Comparison of ENCODE assay signal across 1 mouse cellular context in the genomic region with DNA sequence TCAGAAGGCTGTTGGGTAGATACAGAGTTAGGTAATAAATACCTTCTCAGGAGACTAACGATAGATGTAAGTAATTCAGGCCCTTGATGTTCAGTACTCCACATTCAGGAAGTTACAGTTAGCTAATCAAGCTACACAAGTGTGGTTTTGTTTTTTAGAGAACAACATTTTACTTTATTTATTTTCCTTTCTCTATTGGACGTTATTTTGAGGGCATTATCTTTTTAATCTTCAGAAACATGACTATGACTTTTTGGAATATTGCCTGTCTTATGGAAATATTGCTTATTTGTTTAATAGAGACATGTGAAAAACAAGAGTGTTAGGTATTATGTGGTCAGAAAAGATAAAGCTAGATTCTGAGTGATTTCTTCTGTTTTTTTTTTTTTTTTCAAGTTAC.
TF ChIP-seq lines count a peak whose summit lies in the region.

No protein-coding gene starts in this region.

TF ChIP-seq in myocyte, 11 proteins besides CTCF, POLR2A, EP300 and RAD21:
- no peak for TF ChIP-seq CEBPB (IDR thresholded peaks at IDR 0.05; ENCODE audit: insufficient read depth, poor library complexity, severe bottlenecking)
- no peak for TF ChIP-seq MYOG (IDR thresholded peaks at IDR 0.05; ENCODE audit: control insufficient read depth in 1 of 3, insufficient read depth in 1 of 3, insufficient read length in 2 of 3, low read depth in 2 of 3)
- TF ChIP-seq TCF12 (IDR thresholded peaks at IDR 0.05; ENCODE audit: insufficient read depth, poor library complexity, severe bottlenecking), result no peak
- no peak for TF ChIP-seq E2F4 (IDR thresholded peaks at IDR 0.05; ENCODE audit: insufficient read depth)
- no peak for TF ChIP-seq MAX (IDR thresholded peaks at IDR 0.05; ENCODE audit: low read depth)
- no peak for TF ChIP-seq REST (IDR thresholded peaks at IDR 0.05; ENCODE audit: insufficient read depth, insufficient read length)
- no peak for TF ChIP-seq SRF (IDR thresholded peaks at IDR 0.05; ENCODE audit: control insufficient read depth, insufficient read length, low read depth)
- TF ChIP-seq MYOD1 (IDR thresholded peaks at IDR 0.05; ENCODE audit: control insufficient read depth in 1 of 3, insufficient read length in 2 of 3, low read depth in 2 of 3), result no peak
TF ChIP-seq in myocyte: peak in this region for 0.
